Mouse (Mus musculus): ENCODE results near the gene AI464131. TPM values are rescaled to one million over a fixed set of nuclear protein-coding genes. Genes with fewer than 3 reads are reported as not detected.

AI464131 gene
- polyA plus RNA-seq (2012; fragmentation: generic; extraction: Trizol) = 10 to 100 TPM in 1 of 2 experiments, 1 to 10 TPM in 1; 1.2 to 13.2 TPM

GRCm38 (mm10) chr4:41502986-41503412 lies at the start of gene AI464131:
TSS of gene AI464131 (minus strand) at chr4:41503076.

GRCm38 (mm10) chr4:41517233-41517632 lies 14.4 kb upstream of the AI464131 start, which contains the start of gene 1110017D15Rik:
TSS of gene 1110017D15Rik (minus strand) at chr4:41517333.

GRCm38 (mm10) chr4:41464345-41465286 lies 38.3 kb downstream of the AI464131 start, which contains the start of the genes Kif24 and Nudt2:
TSS of gene Kif24 (minus strand) at chr4:41464887.
TSS of gene Nudt2 (plus strand) at chr4:41465151.

Other genes with a start within 250 kb of the AI464131 start
- 10 to 100 TPM; 45.2 to 65.2 TPM for gene Ubap2, start 227.9 kb downstream of the AI464131 start, polyA plus RNA-seq (2012; fragmentation: generic; extraction: Trizol)
- 10 to 100 TPM; 12.8 to 21.2 TPM for gene Dcaf12, start 188.2 kb downstream of the AI464131 start, polyA plus RNA-seq (2012; fragmentation: generic; extraction: Trizol)
- 10 to 100 TPM in 1 of 2 experiments, 1 to 10 TPM in 1; 9.8 to 30.3 TPM for gene Ubap1, start 154.1 kb downstream of the AI464131 start, polyA plus RNA-seq (2012; fragmentation: generic; extraction: Trizol)
- 1 to 10 TPM in 1 of 2 experiments, under 1 TPM in 1; 0.61 to 1.6 TPM for gene Kif24, start 38.2 kb downstream of the AI464131 start, polyA plus RNA-seq (2012; fragmentation: generic; extraction: Trizol)
- gene Nudt2, start 37.9 kb downstream of the AI464131 start, polyA plus RNA-seq (2012; fragmentation: generic; extraction: Trizol) = 10 to 100 TPM in 1 of 2 experiments, 1 to 10 TPM in 1; 8.3 to 51.5 TPM
- under 1 TPM; 0.32 to 0.42 TPM for gene 1110017D15Rik, start 14.3 kb upstream of the AI464131 start, polyA plus RNA-seq (2012; fragmentation: generic; extraction: Trizol)
- gene Fam219a, start 66.5 kb upstream of the AI464131 start, polyA plus RNA-seq (2012; fragmentation: generic; extraction: Trizol) = 1 to 10 TPM; 2.1 to 8.5 TPM
- gene Dnaic1, start 66.7 kb upstream of the AI464131 start, polyA plus RNA-seq (2012; fragmentation: generic; extraction: Trizol) = not detected
- under 1 TPM; 0.49 to 0.90 TPM for gene Enho, start 137.2 kb upstream of the AI464131 start, polyA plus RNA-seq (2012; fragmentation: generic; extraction: Trizol)
- gene Cntfr, start 194.0 kb upstream of the AI464131 start, polyA plus RNA-seq (2012; fragmentation: generic; extraction: Trizol) = under 1 TPM in 1 of 2 experiments, not detected in 1; 0.05 TPM
- 100 to 1,000 TPM in 1 of 2 experiments, 10 to 100 TPM in 1; 68.7 to 317 TPM for gene Il11ra1, start 196.9 kb upstream of the AI464131 start, polyA plus RNA-seq (2012; fragmentation: generic; extraction: Trizol)
- gene Rpp25l, start 210.5 kb upstream of the AI464131 start, polyA plus RNA-seq (2012; fragmentation: generic; extraction: Trizol) = 10 to 100 TPM; 90.6 to 99.4 TPM
- 100 to 1,000 TPM; 122 to 198 TPM for gene Dctn3, start 220.1 kb upstream of the AI464131 start, polyA plus RNA-seq (2012; fragmentation: generic; extraction: Trizol)
- not detected for gene Arid3c, start 228.1 kb upstream of the AI464131 start, polyA plus RNA-seq (2012; fragmentation: generic; extraction: Trizol)